Mouse (Mus musculus): ENCODE measurements around the gene Amz2.

Gene Amz2

GRCm38 (mm10) chr11:109421205-109421604 is 4.5 kb upstream of the Amz2 start:
- DNase-seq (ENCODE audit: low spot score) = no peak

DNA sequence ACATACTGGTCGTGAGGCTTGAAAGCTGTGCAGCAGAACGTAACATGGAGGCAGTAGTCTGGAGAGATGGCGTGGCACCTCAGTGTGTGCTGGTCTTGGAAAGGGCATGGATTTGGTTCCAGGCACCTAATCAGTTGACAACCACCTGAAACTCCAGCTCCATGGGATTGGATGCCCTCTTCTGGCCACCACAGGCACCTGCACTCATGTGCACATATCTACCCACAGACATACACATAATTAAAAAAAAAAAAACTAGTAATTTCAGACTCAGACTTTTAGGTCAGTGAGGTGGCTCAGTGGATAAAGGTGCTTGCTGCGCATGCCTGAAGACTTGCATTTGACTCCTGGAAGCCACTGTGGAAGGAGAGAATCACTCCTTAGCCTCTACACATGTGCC is 3.5 kb upstream of the Amz2 start:
- DNase-seq (ENCODE audit: low spot score) = no peak

DNA sequence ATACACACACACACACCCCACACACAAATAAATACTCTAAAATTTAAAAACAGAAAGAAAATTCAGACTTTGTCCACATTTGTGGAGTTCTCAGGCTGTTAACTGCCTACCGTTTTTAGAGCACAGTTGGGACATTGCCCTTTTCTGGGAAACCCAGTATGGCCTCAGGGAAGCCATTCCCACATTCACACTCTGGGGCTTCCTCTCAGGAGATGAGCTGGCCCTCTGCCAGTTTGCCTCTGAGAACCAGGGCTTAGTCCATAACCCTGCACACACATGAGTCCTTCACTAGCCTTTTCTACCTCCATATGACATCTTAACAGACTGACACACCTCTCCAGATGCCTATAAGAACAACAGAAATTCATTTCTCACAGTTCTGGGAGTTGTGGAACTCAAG is 2.5 kb upstream of the Amz2 start:
- DNase-seq (ENCODE audit: low spot score) = no peak

DNA sequence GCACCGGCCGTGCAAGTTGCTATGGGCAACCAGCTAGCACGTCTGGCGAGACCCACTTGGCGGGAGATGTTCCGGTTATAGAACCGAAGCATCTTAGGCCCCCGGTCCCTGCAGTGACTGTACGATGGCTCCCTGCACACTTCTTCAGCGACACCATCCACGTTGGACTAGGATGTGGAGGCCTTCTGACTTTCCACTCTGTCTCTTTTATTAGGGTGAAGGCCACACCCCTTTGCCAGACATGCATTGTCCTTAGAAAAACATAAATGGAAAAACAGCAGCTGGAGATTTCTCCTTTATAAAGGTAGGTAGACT is 483 bp downstream of the Amz2 start:
- no peak for DNase-seq (ENCODE audit: low spot score)

DNA sequence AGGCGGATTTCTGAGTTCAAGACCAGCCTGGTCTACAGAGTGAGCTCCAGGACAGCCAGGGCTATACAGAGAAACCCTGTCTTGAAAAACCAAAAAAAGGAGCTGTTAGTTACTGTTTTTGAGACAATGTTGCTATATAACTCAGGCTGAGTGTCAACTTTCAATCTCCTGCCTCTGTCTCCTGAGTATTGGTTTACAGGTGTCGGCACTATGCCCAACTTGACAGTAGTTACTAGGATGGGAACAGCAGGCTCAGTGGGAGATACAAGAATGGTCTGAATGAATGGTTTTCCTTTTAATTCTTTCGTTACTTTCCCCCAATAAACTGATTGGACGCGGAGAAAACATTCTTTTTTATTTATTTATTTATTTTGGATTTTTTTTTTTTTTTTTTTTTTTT is 1.6 kb downstream of the Amz2 start:
- DNase-seq (ENCODE audit: low spot score) = peak; percentile 53

DNA sequence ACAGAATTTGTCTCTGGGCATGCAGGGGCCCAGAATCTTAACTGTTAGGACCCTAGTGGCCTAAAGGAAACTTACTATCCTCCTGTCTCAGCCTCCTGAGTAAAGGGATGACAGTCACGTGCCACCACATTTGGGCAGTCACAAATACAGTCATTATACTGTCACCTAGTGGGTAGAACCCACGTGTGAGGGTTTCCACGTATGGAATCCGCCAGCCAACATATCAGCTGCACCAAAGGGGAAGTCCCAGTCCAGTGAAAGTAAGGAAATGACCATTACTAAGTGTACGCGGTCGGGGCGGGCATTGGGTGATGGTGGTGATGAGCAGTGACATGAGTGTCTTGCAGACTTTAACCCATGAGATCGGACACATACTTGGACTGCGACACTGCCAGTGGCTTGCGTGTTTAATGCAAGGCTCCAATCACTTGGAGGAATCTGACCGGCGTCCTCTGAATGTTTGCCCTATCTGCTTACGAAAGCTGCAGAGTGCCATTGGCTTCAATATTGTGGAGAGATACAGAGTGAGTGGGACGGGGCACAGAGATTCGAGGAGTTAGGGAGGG is 8.6 kb downstream of the Amz2 start:
- DNase-seq (ENCODE audit: low spot score) = no peak

DNA sequence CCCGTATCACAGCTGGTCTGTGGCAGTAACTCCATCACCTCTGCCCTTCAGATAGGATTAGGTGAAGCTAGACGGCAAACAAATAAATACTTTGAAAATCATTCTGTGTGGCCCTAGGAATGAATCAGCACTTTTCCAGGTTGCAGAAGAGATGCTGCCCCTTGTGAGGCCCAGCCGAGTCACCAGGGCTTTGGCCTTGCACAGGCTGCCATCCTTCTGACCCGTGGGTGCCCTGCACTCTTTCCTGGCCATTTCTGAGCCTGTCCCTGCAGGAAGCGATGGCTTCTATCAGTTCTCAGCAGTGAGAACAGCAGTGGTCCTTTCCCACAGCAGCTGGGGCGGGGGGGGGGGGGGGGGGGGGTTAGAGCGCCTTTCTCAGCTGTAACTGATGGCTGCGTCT is 11.1 kb downstream of the Amz2 start:
- DNase-seq (ENCODE audit: low spot score) = no peak

DNA sequence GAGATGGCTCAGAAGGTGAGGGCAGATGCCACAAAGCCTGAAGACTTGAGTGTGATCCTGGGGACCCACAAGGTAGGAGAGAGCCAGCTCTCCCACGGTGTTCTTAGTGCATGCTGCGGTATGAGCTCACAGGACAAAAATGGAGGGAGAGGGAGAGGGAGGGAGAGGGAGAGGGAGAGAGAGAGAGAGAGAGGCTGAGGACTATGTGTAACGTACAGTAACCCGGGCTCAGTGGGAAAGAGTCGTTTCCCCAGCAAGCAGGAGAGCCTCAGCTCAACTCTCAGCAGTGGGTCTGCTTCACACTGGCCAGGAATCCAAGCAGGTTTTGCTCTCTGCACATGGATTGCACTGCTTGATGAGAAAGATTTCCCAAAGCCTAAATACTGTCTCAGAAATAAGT is 13.5 kb downstream of the Amz2 start:
- DNase-seq (ENCODE audit: low spot score) = no peak

DNA sequence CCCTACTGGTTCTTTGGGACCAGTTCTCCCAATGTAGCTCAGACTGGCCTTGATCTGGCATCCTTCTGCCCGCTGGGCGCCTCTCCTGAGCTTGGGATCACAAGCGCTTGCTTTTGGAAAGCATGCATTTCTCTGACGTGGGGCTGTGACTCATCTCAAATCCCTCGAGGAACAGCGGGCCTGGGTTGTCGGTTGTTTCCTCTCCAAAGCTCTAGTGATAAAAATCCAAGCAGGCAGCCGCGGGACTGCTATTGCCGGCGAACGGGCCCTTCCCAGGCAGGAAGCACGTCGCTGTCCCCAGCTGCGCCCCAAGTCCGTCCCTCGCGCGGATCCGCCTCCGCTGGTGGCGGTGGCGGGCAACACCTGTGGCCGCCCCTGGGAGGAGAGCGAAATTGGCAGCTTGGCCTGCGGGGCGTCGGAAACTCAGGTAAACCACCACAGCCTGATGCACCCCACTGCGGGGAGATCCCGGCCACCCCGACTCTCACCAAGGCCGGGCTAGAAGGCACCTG is 14.1 kb downstream of the Amz2 start:
- peak; percentile 43 for DNase-seq (ENCODE audit: low spot score)

DNA sequence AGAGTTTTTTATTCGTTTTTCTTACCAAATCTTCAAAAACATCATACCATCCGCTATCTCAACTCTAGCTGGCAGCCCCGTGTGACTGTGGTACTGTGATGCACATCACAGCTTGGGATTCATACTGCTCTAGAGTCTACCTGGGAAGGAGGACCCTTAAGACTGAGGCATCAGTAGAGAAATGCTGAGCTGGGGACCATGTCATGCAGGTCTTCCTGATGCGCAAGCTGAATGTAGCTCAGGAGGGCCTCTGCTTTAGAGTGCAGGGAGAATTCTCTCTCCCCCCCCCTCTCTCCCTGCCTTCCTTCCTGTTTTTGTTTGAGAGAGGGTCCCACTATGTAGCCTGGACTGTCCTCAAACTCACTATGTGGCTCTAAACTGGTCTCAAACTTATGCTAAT is 14.9 kb downstream of the Amz2 start:
- DNase-seq (ENCODE audit: low spot score) = no peak

DNA sequence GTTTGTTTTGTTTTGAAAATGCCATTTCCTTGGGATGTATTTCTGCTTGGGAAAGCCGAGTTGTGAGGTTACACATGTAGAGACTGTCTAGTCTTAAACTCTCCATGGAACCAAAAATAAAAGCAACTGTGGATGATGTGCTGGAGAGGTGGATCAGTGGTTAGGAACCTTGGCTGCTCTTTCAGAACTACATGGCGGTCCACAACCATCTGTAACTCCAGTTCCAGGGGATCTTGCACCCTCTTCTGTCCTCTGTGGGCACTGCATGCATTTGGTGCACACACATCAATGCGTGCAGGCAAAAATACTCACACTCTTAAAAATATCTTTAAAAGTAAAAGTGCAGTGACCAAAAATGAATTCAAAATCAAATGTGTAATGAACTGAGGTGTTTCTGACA is 15.4 kb downstream of the Amz2 start:
- no peak for DNase-seq (ENCODE audit: low spot score)

GRCm38 (mm10) chr11:109442166-109442730 is 16.5 kb downstream of the Amz2 start:
- DNase-seq (ENCODE audit: low spot score) = no peak

- DNase-seq (ENCODE audit: low spot score) = no peak
These were observed 17.9 kb downstream of the Amz2 start for GRCm38 (mm10) chr11:109443468-109444263.

DNA sequence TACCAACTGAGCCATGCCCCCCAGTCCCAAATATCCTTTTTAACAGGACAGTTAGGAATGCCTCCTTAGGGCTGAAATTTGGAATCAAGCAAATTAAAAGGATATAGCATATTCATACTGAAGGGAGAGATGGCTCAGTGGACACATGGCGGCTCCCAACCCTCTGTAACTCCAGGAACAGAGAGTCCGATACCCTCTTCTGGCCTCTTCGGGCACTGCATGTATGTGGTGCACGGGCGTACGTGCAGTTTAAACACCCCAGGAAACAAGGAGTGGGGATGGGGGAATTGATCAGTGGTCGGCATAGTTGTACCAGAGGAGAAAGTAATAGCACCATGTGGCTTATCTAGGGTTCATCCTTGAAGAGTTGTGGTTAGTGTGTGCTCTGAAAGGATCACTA is 18.9 kb downstream of the Amz2 start:
- no peak for DNase-seq (ENCODE audit: low spot score)

GRCm38 (mm10) chr11:109445438-109446035 is 19.8 kb downstream of the Amz2 start:
- no peak for DNase-seq (ENCODE audit: low spot score)

- no peak for DNase-seq (ENCODE audit: low spot score)
These were observed 25.4 kb downstream of the Amz2 start for GRCm38 (mm10) chr11:109451169-109451568.

DNA sequence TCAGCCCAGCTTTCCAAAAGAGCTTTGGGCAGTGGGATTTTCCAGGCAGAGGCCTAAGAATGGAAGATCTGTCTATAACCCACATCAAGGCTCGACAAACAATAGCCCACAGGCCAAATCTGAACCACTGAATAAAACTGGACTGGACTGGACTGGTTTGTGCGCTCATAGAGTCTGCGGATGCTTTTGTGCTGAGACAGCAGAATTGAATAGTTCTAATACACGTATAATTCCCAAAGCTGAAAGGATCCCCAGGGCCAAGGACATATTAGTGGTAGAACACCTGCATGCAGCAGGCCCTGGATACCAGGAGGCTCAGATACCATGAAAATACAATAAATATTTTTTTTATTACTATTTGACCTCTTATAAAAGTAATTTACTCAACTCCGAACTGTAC is 30.5 kb downstream of the Amz2 start:
- DNase-seq (ENCODE audit: low spot score) = no peak

DNA sequence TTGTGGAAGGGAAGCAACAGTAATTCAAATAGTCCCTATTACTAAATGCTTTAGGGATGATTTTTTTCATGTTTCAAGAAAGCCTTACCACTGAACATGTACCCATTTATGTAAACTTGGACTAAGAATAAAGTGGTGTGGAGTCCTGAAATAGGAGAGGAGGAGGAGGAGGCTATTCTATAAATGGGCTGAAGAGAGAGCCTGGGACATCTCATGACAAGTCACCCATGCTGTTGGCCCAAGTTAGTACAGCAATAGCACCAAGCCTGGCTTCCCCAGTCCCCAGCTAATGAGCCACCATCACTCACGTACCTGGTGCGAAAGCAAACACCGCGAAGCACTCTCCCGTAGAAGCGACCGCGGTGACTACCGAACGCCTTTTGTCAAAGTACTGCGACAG is 32.4 kb downstream of the Amz2 start:
- DNase-seq (ENCODE audit: low spot score) = no peak

DNA sequence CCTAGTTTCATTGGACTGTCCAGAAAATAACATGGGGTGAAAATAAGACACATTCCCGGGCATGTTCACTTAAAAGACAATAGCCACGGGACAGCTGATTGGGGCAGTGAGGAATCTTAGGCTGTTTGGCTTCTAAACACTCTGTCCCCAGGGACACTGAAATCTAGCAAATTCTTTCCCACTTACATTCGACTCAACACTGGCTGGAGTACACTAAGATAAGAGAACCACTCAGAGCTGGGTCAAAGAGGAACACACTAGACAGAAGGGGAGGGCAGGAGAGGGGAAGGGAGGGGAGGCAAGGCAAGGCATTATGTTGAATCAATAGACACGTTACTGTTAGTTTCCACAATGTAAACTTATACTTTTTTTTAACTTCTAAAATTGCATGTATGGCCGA is 34.8 kb downstream of the Amz2 start:
- DNase-seq (ENCODE audit: low spot score) = no peak

DNA sequence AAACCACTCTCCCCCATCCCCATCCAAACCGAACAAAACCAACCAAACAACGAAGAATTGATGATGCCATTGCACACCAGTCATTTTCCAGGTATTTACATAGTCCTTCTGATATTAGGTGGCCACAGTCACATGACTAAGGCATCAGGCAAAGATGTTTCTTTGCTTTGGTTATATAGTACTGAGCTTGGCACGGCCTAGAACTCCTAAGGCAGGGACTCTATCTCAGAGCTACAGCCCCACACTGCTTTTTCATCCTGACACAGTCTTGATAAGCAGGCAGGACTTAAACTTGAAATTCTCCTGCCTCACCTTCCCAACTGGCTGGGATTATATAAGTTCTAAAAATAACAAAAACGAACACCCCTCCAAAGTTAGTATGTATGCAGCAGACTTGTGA is 39.3 kb downstream of the Amz2 start:
- DNase-seq (ENCODE audit: low spot score) = no peak

- no peak for DNase-seq (ENCODE audit: low spot score)
These were observed 41.2 kb downstream of the Amz2 start for GRCm38 (mm10) chr11:109466987-109467386.

DNA sequence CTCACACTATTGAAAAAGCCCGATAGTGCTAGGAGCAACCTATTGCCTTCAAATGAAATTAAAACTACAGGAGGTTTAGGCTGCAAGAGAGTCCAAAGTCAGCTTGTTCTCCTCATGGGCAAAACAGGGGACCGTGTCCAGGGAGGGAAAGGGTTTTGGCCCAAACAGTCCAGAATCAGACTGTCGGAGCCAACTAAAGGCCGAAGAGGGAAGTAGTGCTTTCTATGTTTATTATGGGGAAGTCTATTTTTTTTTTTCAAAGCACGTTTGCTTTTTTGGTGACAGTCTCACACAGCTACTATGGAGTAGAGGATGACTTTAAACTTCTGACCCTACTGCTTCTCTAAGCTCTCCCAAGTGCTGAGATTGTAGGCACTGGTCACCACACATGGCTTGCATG is 42.4 kb downstream of the Amz2 start:
- DNase-seq (ENCODE audit: low spot score) = no peak

DNA sequence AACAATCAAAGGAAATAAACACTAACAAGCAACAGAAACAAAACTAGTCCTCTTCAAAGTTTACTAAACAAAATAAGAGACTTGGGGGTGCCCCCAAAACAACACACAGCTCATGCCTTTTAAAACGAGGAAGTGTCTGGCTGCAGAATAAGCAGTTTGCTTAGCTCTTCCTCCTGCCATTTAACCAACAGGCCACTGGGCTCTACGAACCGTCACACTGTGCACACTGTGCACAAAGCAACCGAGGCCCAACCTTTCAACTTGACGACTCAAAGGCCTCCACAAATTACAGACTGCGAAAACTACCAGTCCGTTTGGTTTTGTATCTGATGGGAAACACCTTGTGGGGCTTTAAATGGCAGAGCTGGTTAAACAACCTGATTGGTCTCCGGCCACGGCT is 44.4 kb downstream of the Amz2 start:
- DNase-seq (ENCODE audit: low spot score) = no peak

All from testis, postnatal 14 days (tissue).